Mouse (Mus musculus): ENCODE results near the gene Cox20. TPM values are rescaled to one million over a fixed set of nuclear protein-coding genes. Genes with fewer than 3 reads are reported as not detected.
"Not testable (repeated sequence)": the region's sequence is repeated elsewhere in the genome, so short reads cannot be mapped to it uniquely, and the experiment has no call there.

Cox20 gene
- 115 and 123 TPM in 2 replicates for total RNA-seq (2021)
- long read RNA-seq, transcript Cox20-201 (4 exons, 471 nt) = major isoform, 53 of 63 reads
- long read RNA-seq, partial matches to known transcripts = 3 of 63 reads
- long read RNA-seq, other reads (novel, unspliced or antisense) = 6 of 63 reads

DNA sequence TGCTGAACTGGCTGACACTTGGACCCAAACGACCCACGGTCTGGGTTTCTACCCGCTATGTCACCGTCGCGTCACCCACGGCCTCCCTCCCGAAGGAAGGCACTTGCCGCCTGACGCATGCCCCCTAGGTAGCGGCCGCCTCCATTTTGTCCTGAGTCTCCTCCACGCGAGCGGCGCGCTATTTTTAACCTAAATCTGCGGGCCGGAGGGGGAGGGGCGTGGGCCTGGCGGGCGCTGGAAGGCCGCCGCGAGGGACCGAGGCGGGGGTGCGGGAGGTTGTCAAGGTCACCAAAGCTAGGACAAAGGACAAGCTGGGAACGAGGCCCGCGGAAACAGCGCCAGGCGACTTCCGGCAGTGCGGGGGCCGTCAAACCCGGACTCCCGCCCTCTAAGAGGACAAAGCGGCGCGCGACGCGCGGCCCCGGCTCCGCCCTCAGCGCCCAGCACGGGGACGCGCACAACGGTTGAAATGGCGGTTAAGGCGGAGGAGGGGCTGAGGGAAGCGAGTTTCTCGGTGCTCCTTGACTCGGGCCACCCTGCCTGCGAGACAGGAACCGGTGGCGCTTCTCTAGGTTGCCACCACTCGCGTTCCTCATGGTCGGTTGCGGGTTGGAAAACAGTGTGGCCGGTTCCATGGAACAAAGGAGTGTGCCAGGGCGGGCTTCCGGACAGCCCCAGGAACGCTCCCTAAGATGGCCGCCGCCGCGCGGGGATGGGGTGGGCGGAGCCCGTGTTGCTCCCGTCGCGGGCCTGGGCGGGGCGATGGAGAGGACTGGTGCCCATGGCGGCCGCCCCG, at the start of gene Cox20:
Gene Cox20 (plus strand): TSS at position 742 of the 796 bp plus-strand sequence.
- DNase-seq = peak; percentile 98

DNA sequence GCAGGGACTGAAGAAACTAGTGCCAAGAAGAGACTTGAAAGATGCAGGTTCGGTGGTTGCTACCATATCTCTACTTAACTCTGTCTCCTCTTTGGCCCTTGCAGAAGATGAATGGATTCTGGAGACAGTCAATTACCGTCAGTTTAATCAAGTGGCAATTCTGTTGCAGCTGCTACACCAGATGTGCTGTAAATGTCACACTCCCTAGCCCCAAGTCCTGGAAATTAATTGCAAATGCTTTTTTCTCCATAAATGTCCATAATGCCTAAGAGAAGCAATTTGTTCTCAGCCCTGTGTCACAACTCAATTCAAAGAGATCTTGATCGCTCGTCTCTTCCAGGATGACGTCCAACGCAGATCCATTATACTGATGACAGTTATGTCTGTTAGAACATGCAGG, 48.3 kb upstream of the Cox20 start:
- DNase-seq = no peak

DNA sequence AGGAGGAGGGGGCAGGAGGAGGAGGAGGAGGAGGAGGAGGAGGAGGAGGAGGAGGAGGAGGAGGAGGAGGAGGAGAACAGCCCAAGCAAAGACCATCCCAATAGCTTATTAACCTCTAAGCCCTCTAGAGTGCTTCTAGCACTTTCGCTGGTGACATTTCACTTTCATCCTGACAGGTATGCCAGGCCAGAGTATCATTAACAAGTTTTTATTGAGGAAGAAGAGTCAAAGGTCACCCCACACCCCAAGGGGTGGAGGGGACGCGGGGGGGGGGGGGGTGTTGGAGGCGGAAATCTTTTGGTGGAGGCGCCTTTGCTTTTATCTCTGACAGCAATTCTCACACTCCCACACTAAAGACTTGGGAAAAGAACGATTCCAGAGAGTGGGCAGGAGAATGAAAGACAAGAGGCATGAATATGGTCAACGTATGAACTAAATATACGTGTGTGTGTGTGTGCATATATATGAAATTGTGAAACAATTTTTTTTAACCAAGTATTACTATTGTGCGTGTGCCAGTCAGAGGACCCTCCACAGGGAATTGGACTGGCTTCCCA, 43.7 kb upstream of the Cox20 start:
- DNase-seq = no peak

DNA sequence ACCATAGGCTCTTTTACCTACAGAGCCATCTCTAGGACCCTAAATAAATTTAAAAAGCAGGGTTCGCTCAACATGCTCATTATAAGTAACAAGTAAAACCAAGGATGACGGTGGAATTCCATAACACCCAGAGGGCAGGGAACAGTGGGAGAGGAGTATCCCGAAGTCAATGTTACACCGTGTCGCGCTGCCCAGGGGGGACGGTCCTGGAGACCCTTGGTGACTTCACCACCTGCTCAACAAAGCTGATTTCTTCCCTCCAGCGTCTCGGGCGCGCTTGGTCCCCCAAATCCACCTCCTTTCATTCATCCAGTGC, 43.2 kb upstream of the Cox20 start:
- DNase-seq = no peak

DNA sequence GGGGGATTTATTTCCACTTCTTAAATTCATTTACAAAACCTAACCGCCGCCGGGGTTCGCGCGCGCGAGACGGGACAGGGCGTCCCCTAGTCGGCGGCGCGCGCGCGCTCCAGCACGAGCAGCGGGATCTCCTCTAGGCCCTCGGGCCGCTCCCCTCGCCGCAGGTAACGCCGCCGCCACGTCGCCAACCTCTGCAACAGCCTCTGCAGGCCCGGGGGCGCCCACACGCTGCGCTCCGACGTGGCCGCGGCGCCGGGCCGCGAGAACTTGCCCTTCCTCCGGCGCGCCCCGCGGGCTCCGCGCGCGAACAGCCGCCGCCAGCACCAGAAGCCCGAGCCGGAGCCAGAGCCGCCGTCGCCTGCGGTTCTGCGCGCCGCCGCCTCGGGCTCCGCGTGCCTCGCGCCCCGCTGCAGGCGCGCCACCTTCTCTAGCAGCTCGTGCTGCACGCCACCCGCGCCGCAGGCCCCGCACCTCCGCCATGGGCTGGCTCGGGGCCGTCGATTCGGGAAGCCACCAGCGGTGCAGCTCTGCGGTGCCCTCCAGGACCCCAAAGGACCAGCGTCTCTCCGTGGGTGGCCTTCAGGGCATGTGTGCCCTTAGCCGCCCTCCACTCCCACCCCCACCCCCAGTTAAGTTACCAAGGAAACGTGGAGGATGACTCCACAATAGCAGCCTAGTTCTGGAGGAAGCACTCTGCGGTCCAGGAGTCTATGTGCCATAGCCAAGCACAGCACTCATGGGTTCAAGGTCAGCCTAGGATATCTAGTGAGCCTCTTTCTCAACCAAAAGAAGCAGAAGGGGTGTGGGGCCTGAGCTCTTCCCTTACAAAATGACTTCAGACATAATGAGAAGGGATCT, 42.6 kb upstream of the Cox20 start:
- DNase-seq = peak; percentile 75

DNA sequence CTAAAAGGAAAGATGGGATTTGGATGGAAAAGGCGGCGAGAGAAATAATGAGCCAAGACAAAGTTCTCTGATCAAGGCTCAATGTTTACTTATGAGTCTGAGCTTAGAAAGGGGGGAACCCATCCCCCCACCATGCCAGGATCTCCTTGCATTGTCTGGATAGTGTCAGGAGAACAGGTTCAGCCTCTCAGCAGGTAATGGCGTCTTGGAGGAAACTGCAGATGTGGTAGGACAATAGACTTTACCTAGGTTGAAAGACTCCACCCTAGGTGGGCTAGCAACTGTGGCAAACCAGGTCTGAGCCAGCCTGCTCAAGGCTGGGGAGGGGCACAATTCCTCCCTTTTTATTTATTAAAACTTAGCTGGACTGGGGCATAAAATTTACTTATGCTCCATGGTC, 35.6 kb upstream of the Cox20 start:
- DNase-seq = not testable (repeated sequence)

DNA sequence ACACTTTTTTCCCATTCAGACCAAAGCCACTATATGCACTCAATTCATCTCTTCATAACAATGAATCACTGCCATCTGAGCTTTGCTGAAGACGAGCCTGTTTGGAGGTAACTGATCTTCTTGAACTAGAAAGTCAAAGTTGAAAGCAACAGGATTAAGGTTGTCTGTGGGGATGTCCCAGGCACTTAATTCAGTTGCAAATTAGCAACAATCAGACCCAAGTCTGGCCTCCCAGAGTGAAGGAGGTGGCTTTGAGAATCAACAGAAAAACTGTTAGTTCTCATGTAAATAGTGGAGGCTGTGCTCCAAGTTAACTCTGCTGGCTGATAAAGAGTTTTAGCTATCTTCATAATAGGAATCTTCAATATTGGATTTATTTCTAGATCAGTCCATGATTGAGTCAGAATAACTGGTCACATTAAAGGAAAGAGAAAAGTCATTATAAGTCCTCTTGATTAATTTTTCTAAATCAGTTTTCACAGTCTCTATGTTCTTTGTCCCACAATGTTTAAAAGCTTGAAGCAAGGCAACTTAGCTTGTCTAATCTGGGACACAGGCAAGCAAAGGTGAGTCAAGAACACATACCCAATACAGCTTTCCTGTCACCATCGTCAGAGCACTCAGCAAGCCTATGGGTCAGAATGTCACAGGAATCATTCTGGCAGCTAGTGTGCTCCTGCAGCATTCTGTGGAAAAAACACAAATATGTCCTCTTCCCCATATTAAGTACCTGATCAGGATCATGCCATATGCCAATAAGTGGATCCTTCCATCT, 34.8 kb upstream of the Cox20 start:
- DNase-seq = no peak

DNA sequence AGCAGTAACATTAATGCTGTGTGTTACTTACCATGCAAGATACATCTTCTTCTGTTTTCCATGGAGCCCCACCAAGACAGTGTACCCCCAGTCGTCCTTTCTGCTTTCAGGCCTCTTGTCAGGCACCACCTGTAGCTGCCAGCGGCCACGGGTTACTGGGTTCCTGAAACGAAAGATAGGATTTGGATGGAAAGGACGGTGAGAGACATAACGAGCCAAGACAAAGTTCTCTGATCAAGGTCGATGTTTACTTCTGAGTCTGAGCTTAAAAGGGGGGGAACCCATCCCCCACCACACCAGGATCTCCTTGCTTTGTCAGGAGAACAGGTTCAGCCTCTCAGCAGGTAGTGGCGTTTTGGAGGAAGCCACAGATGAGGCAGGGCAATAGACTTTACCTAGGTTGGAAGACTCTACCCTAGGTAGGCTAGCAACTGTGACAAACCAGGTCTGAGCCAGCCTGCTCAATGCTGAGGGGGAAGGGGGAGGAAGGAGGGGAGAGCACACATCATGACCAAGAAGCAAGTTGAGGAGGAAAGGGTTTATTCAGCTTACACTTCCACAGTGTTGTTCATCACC, 31.2 kb upstream of the Cox20 start:
- no peak for DNase-seq

DNA sequence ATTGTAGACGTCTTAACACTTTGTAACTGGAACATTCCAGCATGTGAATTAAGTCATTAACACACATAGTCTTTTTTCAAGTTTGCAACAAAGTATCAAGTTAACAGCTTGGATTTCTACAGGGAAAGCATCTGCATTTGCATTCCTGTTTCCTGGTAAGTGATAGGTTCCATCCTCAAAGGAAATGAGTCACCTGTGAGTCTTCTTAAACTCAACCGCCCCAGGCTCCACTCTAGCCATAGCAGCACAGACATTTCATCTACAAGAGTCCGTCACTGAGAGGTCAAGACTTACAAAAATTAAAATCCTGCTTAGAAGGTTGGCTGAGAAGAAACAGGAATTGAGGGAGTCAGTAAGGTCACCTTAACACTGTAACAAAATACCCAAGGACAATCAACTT, 27.2 kb upstream of the Cox20 start:
- no peak for DNase-seq

DNA sequence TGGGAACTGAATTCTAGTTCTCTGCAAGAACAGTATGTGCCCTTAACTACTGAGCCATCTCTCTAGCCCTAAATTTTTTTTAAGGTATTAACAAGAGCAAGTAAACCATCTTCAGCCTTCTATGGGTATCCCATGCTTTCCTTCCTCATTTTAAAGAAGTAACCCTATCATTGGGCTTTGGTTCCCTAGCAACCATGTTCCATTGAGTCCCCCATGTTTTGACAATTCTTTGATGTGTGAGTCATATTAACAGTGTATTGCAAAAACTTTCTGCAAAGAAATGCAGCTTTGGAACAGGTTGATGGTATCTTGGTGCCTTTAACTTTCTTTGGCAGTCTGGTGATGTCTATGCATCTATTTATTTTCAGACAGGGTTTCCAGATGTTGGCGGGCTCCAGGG, 24.9 kb upstream of the Cox20 start:
- no peak for DNase-seq

DNA sequence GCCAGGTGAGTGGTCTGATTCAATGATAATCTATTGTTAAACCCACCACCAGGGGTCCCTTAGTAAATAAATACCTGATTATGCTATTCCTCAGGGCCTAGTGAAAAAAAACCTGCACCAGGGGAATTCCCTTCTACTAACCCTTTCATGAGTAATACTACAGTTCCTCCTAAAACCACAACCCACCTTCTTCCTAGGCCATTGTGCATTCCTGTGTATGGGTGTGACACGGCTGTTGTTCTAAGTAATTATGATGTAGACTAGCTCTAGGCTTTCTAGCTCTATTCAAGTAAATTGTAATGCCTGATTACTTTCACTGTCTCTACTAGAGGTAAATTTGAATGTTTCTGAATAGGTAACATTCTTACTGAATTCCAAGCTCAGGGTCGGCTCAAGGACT, 17.7 kb upstream of the Cox20 start:
- not testable (repeated sequence) for DNase-seq

DNA sequence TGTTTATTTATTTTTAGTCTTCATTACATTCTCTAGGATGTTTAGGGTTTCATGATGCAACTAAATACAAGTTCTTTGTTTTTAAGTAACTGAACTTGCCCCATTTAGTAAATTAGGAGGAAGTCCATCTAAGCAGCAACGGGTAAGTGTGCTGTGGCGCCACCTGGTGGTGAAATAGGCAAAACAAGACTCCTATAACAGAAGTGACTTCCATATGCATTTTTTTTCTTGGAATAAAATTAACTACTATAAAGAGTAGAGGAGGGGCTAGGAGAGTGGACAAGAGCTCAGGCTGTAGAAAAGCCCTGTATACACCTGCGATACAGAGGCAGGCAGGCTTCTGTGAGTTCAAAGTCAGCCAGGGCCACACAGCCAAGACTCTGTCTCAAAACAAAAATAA, 15.5 kb upstream of the Cox20 start:
- peak; percentile 80 for DNase-seq

DNA sequence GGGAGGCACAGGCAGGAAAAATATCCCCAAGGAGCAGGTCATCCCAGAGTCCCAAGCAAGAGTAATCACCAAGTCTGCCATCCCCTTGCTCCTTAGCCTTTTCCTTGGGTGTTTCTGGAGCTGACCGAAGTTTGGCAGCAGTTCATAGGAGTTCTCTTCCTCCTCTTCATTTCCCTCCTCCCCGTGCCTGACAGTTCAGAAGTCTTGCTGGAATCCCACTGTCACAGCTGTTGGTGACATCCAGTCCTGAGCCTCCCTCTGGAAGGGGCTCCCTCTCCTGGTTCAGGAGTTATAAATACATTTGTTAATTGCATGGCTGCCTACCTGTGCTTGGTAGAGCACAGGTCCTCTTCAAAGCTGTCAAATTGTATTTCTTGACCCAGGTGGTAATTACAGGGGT, 9.4 kb upstream of the Cox20 start:
- no peak for DNase-seq

DNA sequence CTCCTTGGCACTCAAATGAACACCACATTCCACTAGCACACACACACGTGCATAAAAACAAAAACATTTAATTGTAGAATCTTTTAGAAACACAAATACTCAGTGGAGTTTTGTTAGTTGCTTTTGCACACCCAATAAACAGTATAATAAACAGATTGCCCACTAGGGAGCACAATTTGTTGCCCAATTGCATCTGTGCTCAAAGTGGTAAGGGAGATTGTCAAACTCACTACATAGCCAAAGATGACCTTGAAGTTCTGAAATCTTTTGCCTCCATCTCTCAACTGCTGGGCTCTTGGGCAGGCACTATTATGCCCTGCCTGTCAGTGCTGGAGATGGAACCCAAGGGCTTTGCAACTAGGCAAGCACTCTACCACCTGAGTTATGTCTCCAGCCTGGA, 8.8 kb upstream of the Cox20 start:
- no peak for DNase-seq

DNA sequence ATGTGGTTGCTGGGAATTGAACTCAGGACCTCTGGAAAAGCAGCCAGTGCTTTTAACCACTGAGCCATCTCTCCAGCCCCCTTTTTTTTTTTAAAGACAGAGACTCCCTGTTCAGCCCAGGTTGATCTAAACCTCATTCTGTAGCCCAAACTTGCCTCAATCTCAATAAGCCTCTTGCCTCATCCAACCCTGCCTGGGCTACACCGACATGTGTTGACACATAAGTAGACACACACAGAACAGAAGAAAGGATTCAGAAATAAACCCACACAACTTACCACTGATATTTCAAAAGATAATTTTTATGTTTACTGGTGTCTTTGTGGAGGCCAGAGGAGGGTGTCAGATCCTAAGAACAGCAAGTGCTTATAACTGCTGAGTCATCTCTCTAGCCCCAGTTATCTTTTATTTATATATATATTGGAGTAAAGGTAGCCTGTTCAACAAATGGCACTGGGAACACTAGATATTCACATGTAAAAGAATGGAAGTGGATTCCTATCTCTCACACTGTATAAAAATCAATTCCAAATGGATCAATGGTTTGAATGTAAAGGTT, 5.8 kb upstream of the Cox20 start:
- DNase-seq = no peak

DNA sequence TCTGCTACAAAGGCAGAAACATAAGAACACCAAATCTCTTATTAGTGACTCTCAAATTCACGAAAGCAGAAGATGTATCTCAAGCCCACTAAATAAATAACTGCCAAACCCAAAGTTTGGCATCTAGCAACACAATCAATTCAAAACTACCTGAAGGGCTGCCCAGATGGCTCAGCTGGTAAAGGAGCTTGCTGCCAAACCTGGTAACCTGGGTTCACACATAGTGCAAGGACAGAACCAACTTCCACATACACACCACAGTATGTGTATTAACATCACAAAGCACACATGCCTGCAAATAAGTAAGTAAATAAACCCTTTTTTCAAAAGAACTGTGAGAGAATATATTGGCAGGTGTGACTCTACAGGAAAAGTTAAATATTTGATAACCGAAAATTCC, 4.7 kb upstream of the Cox20 start:
- no peak for DNase-seq

DNA sequence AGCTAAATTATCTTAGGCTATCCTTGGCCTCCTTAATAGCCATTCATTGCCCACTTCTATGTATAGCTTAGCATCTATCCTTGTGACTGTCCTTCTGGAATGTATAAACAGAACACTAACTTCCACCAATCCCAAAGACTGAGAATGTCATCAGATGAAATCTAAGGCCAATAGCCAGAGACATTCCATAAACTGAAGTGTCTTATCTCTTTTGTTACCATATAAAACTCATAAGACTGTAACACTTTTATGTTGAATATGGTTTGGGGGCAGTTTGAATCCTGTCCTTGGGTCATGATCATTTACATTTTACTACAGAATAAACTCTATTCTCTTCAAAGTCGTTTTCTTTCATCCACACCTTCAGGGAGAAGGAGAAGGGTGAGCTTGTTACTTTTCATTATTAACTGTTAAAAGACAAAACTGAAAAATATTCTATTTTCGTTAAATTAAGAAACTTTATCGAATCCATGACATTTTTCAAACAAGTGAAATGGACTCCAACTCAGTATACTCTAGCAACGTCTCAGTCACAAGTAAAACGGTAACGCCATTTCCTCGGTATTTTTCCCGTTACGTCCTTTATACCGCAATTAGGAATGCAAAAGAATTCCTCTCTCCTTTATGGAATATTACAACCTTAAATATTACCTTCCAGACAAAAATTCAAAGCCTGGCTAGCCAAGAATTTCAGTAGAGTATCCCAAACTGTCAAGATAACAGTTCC, 1.5 kb upstream of the Cox20 start:
- DNase-seq = no peak

DNA sequence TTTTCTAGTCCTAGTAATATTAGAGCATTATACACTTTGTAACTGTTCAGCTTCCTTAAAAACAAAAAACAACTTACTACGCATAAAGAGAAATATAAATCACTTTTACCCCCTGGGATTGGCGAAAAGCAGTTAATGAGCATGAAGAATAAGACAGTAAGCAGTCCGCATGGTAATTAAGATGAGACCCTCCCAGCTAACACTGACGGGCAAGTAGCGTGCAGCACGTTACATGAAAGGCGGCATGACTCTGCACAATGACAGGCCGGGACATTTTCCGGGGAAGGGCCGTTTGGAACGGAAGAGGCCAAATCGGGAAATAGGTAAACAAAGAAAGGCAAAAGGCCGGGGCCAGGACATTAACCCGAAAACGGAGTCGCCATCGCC, 935 bp upstream of the Cox20 start:
- DNase-seq = no peak

DNA sequence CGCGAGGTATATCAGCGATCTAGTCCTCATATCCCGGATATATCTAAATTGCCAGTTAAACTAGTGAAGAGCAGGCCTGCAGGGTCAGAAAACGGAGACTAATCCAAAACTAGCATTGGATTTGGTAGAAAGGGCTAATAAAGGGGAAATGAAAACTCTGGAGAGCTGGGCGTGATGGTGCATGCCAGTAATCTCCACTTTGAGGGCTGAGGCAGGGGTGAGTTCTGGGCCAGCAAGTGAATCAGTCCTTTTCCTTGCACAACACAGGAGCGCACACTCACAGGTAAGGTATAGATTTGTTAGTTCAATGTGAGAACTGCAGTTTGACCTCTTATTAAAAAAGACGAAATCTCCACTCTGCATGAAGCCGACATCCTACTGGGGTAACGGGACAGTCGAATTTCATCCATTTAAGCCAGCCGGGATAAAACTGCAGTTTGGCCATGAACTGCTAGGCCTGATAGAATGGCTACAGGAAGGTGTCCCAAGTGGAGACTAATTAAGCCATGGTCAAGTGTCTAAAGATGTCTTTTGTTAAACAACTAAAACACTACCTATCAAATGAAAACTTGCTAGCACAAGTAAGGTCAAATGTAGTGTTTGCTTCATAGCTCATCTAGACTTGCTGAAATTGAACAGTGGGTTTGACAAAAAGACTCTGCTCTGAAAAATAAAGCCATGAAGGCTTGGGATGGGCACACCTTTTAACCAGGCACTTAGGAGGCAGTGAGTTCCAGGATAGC, 536 bp downstream of the Cox20 start:
- peak; percentile 19 for DNase-seq

DNA sequence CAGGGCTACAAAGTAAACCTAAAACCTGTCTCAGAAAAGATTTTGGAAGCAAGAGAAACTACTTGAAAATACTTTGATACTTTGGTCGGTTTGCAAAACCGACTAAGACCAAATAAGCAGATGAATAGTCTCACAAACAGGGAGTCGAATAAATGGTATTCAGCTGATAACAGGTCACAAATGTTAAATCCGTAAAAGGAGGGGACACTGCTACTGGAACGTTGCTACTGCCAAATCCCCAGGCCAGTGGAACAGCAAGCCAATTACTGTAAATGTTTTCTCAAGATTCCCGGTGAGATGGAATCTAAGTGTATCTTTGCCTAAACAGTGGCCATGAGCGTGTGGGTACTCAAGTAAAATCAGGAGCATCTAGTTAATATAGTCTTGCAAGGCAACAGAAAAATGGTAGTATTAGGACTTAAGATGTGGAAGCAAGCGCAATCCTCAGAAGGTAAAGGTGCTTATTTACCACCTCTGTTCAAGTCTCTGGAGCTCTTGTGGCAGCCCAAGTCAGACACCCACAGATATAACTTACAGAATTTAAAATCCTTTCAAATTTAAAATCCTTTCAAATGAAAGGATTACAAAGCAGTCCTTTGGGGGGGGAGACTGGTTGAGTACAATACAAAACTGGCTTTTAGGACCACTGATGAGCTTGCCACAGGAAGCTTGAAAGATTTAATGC, 1.2 kb downstream of the Cox20 start:
- no peak for DNase-seq
